Mouse (Mus musculus): Measurements from ENCODE around the gene Stub1. TPM values are rescaled to one million over a fixed set of nuclear protein-coding genes. Genes with fewer than 3 reads are reported as not detected.
"Not testable (repeated sequence)": the region's sequence is repeated elsewhere in the genome, so short reads cannot be mapped to it uniquely, and the experiment has no call there.

Gene Stub1
- polyA plus RNA-seq, 1 experiment: 246 TPM

GRCm38 (mm10) chr17:25873405-25874147 lies 40.4 kb upstream of the Stub1 start:
- Histone ChIP-seq H3K27me3 (ENCODE audit: control insufficient read depth, insufficient read depth, insufficient read length) (no peaks in the 10 kb centered on the region), H3ac (ENCODE audit: control insufficient read depth, insufficient read length, low read depth) (no peak overlapping the region), H3K79me3 (ENCODE audit: low read depth) (no peaks in the 10 kb centered on the region), H3K36me3 (ENCODE audit: control insufficient read depth, insufficient read depth) (peaks cover 4% of the 10 kb centered on the region), H3K4me3 (ENCODE audit: insufficient read depth, poor library complexity, severe bottlenecking) (no peak overlapping the region), H3K79me2 (ENCODE audit: control insufficient read depth, insufficient read depth) (peaks cover 8% of the 10 kb centered on the region)
- TF ChIP-seq CTCF (IDR thresholded peaks at IDR 0.05; ENCODE audit: control insufficient read depth, insufficient read depth, insufficient read length) (no peak), MYOG (IDR thresholded peaks at IDR 0.05; ENCODE audit: control insufficient read depth, extremely low read depth, insufficient read length) (no peak), USF1 (IDR thresholded peaks at IDR 0.05; ENCODE audit: low read depth) (no peak), MAX (IDR thresholded peaks at IDR 0.05) (no peak), CEBPB (IDR thresholded peaks at IDR 0.05; ENCODE audit: low read depth) (no peak), MYOD1 (IDR thresholded peaks at IDR 0.05; ENCODE audit: control insufficient read depth, insufficient read length, low read depth) (no peak), FOSL1 (IDR thresholded peaks at IDR 0.05; ENCODE audit: insufficient read depth, low read length, poor library complexity, severe bottlenecking) (no peak)

- Histone ChIP-seq H3K36me3 (ENCODE audit: control insufficient read depth, insufficient read depth) (no peaks in the 10 kb centered on the region), H3K4me3 (ENCODE audit: insufficient read depth, poor library complexity, severe bottlenecking) (no peak overlapping the region), H3K27me3 (ENCODE audit: control insufficient read depth, insufficient read depth, insufficient read length) (no peaks in the 10 kb centered on the region), H3K79me2 (ENCODE audit: control insufficient read depth, insufficient read depth) (peaks cover 14% of the 10 kb centered on the region), H3K79me3 (ENCODE audit: low read depth) (no peaks in the 10 kb centered on the region), H3ac (ENCODE audit: control insufficient read depth, insufficient read length, low read depth) (no peak overlapping the region)
- TF ChIP-seq FOSL1 (IDR thresholded peaks at IDR 0.05; ENCODE audit: insufficient read depth, low read length, poor library complexity, severe bottlenecking) (no peak), MYOD1 (IDR thresholded peaks at IDR 0.05; ENCODE audit: control insufficient read depth, insufficient read length, low read depth) (no peak), MYOG (IDR thresholded peaks at IDR 0.05; ENCODE audit: control insufficient read depth, extremely low read depth, insufficient read length) (no peak), MAX (IDR thresholded peaks at IDR 0.05) (no peak), CTCF (IDR thresholded peaks at IDR 0.05; ENCODE audit: control insufficient read depth, insufficient read depth, insufficient read length) (no peak), CEBPB (IDR thresholded peaks at IDR 0.05; ENCODE audit: low read depth) (no peak), USF1 (IDR thresholded peaks at IDR 0.05; ENCODE audit: low read depth) (no peak)
These were observed 39.5 kb upstream of the Stub1 start for GRCm38 (mm10) chr17:25872676-25873075.

GRCm38 (mm10) chr17:25871566-25871965 lies 38.4 kb upstream of the Stub1 start:
- H3K36me3 ChIP-seq (ENCODE audit: control insufficient read depth, insufficient read depth): not testable (repeated sequence)

GRCm38 (mm10) chr17:25869954-25870353 lies 36.8 kb upstream of the Stub1 start:
- H3ac ChIP-seq (ENCODE audit: control insufficient read depth, insufficient read length, low read depth): no peak overlapping the region
- TF ChIP-seq CEBPB (IDR thresholded peaks at IDR 0.05; ENCODE audit: low read depth) (no peak), MYOG (IDR thresholded peaks at IDR 0.05; ENCODE audit: control insufficient read depth, extremely low read depth, insufficient read length) (no peak), MYOD1 (IDR thresholded peaks at IDR 0.05; ENCODE audit: control insufficient read depth, insufficient read length, low read depth) (no peak), USF1 (IDR thresholded peaks at IDR 0.05; ENCODE audit: low read depth) (no peak), MAX (IDR thresholded peaks at IDR 0.05) (no peak), CTCF (IDR thresholded peaks at IDR 0.05; ENCODE audit: control insufficient read depth, insufficient read depth, insufficient read length) (no peak), FOSL1 (IDR thresholded peaks at IDR 0.05; ENCODE audit: insufficient read depth, low read length, poor library complexity, severe bottlenecking) (no peak)
- no peaks in the 10 kb centered on the region for H3K27me3 ChIP-seq (ENCODE audit: control insufficient read depth, insufficient read depth, insufficient read length)
- H3K4me3 ChIP-seq (ENCODE audit: insufficient read depth, poor library complexity, severe bottlenecking): no peak overlapping the region
- H3K36me3 ChIP-seq (ENCODE audit: control insufficient read depth, insufficient read depth): no peaks in the 10 kb centered on the region
- peaks cover 9% of the 10 kb centered on the region for H3K79me2 ChIP-seq (ENCODE audit: control insufficient read depth, insufficient read depth)
- H3K79me3 ChIP-seq (ENCODE audit: low read depth): no peaks in the 10 kb centered on the region

More at GRCm38 (mm10) chr17:25871566-25871965, 38.4 kb upstream of the Stub1 start:
- H3K79me2 ChIP-seq (ENCODE audit: control insufficient read depth, insufficient read depth): peaks cover 16% of the 10 kb centered on the region
- H3ac ChIP-seq (ENCODE audit: control insufficient read depth, insufficient read length, low read depth); H3K79me3 ChIP-seq (ENCODE audit: low read depth); H3K4me3 ChIP-seq (ENCODE audit: insufficient read depth, poor library complexity, severe bottlenecking); H3K27me3 ChIP-seq (ENCODE audit: control insufficient read depth, insufficient read depth, insufficient read length): not testable (repeated sequence)

- peaks cover 9% of the 10 kb centered on the region for H3K79me2 ChIP-seq (ENCODE audit: control insufficient read depth, insufficient read depth)
- no peaks in the 10 kb centered on the region for H3K36me3 ChIP-seq (ENCODE audit: control insufficient read depth, insufficient read depth)
- TF ChIP-seq MAX (IDR thresholded peaks at IDR 0.05) (no peak), FOSL1 (IDR thresholded peaks at IDR 0.05; ENCODE audit: insufficient read depth, low read length, poor library complexity, severe bottlenecking) (no peak), MYOG (IDR thresholded peaks at IDR 0.05; ENCODE audit: control insufficient read depth, extremely low read depth, insufficient read length) (no peak), CTCF (IDR thresholded peaks at IDR 0.05; ENCODE audit: control insufficient read depth, insufficient read depth, insufficient read length) (no peak), CEBPB (IDR thresholded peaks at IDR 0.05; ENCODE audit: low read depth) (no peak), USF1 (IDR thresholded peaks at IDR 0.05; ENCODE audit: low read depth) (no peak), MYOD1 (IDR thresholded peaks at IDR 0.05; ENCODE audit: control insufficient read depth, insufficient read length, low read depth) (no peak)
- H3ac ChIP-seq (ENCODE audit: control insufficient read depth, insufficient read length, low read depth): no peak overlapping the region
- no peaks in the 10 kb centered on the region for H3K79me3 ChIP-seq (ENCODE audit: low read depth)
- H3K27me3 ChIP-seq (ENCODE audit: control insufficient read depth, insufficient read depth, insufficient read length): no peaks in the 10 kb centered on the region
- no peak overlapping the region for H3K4me3 ChIP-seq (ENCODE audit: insufficient read depth, poor library complexity, severe bottlenecking)
These were observed 36.3 kb upstream of the Stub1 start for GRCm38 (mm10) chr17:25869498-25869897.
